Comparison of ENCODE assay signal across 12 mouse cellular contexts in genomic region chr2:113866155-113866554, GRCm38 (mm10). TPM values are rescaled to one million over a fixed set of nuclear protein-coding genes. Genes with fewer than 3 reads are reported as not detected.
DNase-seq lines count a peak whose midpoint lies in the region; ATAC-seq and TF ChIP-seq lines count a peak whose summit lies in the region.
"Had no signal": no experiment of that assay in that cellular context is flagged by ENCODE, and none has a peak within 500 bp of the region (broad histone marks: within the 10 kb centered on the region; RNA-seq: fewer than 3 reads in every experiment).

No protein-coding gene starts in this region.

- H3K9ac ChIP-seq in kidney, postnatal 0 days (ENCODE audit: low read depth, low read length): no peak overlapping the region
- H3K9ac ChIP-seq in kidney, embryonic 16.5 days (replicated peaks; ENCODE audit: low read length): no peak overlapping the region
- H3K9ac ChIP-seq: heart, embryonic 13.5 days; stomach, embryonic 15.5 days had no signal

- H3K36me3 ChIP-seq in kidney, postnatal 0 days (ENCODE audit: insufficient read depth, low read length): no peaks in the 10 kb centered on the region
- H3K36me3 ChIP-seq in kidney, embryonic 16.5 days (ENCODE audit: insufficient read depth, low read length): no peaks in the 10 kb centered on the region
- H3K36me3 ChIP-seq: heart, embryonic 13.5 days; stomach, embryonic 15.5 days had no signal

- ATAC-seq in kidney, postnatal 0 days (replicated peaks; ENCODE audit: low FRiP score, low read depth): no peak
- ATAC-seq in kidney, embryonic 16.5 days (ENCODE audit: low FRiP score, low TSS enrichment): no peak
- peak; percentile 62; the same call in 1 of the 2 replicates for ATAC-seq in common myeloid progenitor, adult 5-6 weeks (replicated peaks; ENCODE audit: low read depth, poor library complexity, severe bottlenecking)

- no peak overlapping the region for H3K4me3 ChIP-seq in kidney, postnatal 0 days (replicated peaks; ENCODE audit: low read depth, low read length)
- H3K4me3 ChIP-seq in kidney, embryonic 16.5 days (ENCODE audit: low read length): no peak overlapping the region
- H3K4me3 ChIP-seq: heart, embryonic 13.5 days; stomach, embryonic 15.5 days had no signal

- peak; percentile 68 for TF ChIP-seq CTCF in kidney, postnatal 0 days (IDR thresholded peaks at IDR 0.05; ENCODE audit: low read depth)

- H3K27me3 ChIP-seq in kidney, postnatal 0 days (ENCODE audit: insufficient read depth, low read length): no peaks in the 10 kb centered on the region
- no peaks in the 10 kb centered on the region for H3K27me3 ChIP-seq in kidney, embryonic 16.5 days (ENCODE audit: insufficient read depth, low read length)
- H3K27me3 ChIP-seq: heart, embryonic 13.5 days; stomach, embryonic 15.5 days had no signal

- peak; percentile 20 for DNase-seq in embryo, embryonic 11 days
- DNase-seq in embryo, embryonic 9.5 days (ENCODE audit: extremely low spot score): no peak
- peak; percentile 59 for DNase-seq in kidney, postnatal 0 days (ENCODE audit: low spot score)
- DNase-seq in 416B (ENCODE audit: low read depth): peak; percentile 61
- no peak for DNase-seq in urinary bladder, adult 2 months (ENCODE audit: low spot score)
- no peak for DNase-seq in adrenal gland, adult 8-10 months
- DNase-seq: kidney, adult 2 months; right cerebral cortex, adult 18-20 months had no signal

- WGBS in kidney, postnatal 0 days: 14% methylated on average over 2 of the region's 2 CpGs
- WGBS in kidney, embryonic 16.5 days: 32% methylated on average over 2 of the region's 2 CpGs

- no peak overlapping the region for H3K27ac ChIP-seq in kidney, postnatal 0 days
- H3K27ac ChIP-seq in kidney, embryonic 16.5 days (ENCODE audit: low read length): no peak overlapping the region
- H3K27ac ChIP-seq: heart, embryonic 13.5 days; stomach, embryonic 15.5 days had no signal

- H3K4me1 ChIP-seq in kidney, postnatal 0 days (replicated peaks; ENCODE audit: insufficient read depth, low read length): no peaks in the 10 kb centered on the region
- no peaks in the 10 kb centered on the region for H3K4me1 ChIP-seq in kidney, embryonic 16.5 days (ENCODE audit: insufficient read depth, low read length)
- H3K4me1 ChIP-seq: heart, embryonic 13.5 days; stomach, embryonic 15.5 days had no signal

- H3K4me2 ChIP-seq in kidney, postnatal 0 days (ENCODE audit: low read length): no peak overlapping the region
- H3K4me2 ChIP-seq in kidney, embryonic 16.5 days (replicated peaks; ENCODE audit: low read depth, low read length): no peak overlapping the region
- H3K4me2 ChIP-seq: heart, embryonic 13.5 days; stomach, embryonic 15.5 days had no signal

- no peaks in the 10 kb centered on the region for H3K9me3 ChIP-seq in kidney, postnatal 0 days (replicated peaks; ENCODE audit: low read length)
- H3K9me3 ChIP-seq in kidney, embryonic 16.5 days (ENCODE audit: low read length): no peaks in the 10 kb centered on the region
- H3K9me3 ChIP-seq: heart, embryonic 13.5 days; stomach, embryonic 15.5 days had no signal

RNA-seq across cellular contexts. Expression of gene Arhgap11a, which starts 17.7 kb away (rescaled TPM):
- polyA plus RNA-seq in kidney, postnatal 0 days (2015; fragmentation: Nextera tagmentation; extraction: Ambion mirVana): 11.7 and 12.5 TPM in 2 replicates
- polyA plus RNA-seq in kidney, embryonic 16.5 days (2015; fragmentation: Nextera tagmentation; extraction: Ambion mirVana): 28.3 and 31.8 TPM in 2 replicates
- 40.6 and 55.4 TPM in 2 replicates for total RNA-seq in common myeloid progenitor, adult 5-6 weeks (2017)
- polyA plus RNA-seq in urinary bladder, adult 2 months (2012; rRNA removed): 2.5 and 2.6 TPM in 2 replicates
- total RNA-seq in adrenal gland, adult 8-10 months (2022): 1 to 10 TPM; 2.1 to 2.8 (median 2.3) TPM

RNA-seq across cellular contexts. Expression of gene Scg5, which starts 37.2 kb away (rescaled TPM):
- 36.9 and 46.2 TPM in 2 replicates for polyA plus RNA-seq in kidney, postnatal 0 days (2015; fragmentation: Nextera tagmentation; extraction: Ambion mirVana)
- 6.7 and 6.8 TPM in 2 replicates for polyA plus RNA-seq in kidney, embryonic 16.5 days (2015; fragmentation: Nextera tagmentation; extraction: Ambion mirVana)
- 3.7 TPM in 1 of 2 replicates, not detected in the other for total RNA-seq in common myeloid progenitor, adult 5-6 weeks (2017)
- 1.1 and 1.2 TPM in 2 replicates for polyA plus RNA-seq in urinary bladder, adult 2 months (2012; rRNA removed)
- 10 to 100 TPM; 48.4 to 89.5 (median 64.1) TPM for total RNA-seq in adrenal gland, adult 8-10 months (2022)

Comparison
In these comparisons a context has a peak if more than half of its experiments do, and no peak if none do; other contexts are left out.
1. DNase-seq: peak in embryo, embryonic 11 days (single experiment), kidney, postnatal 0 days (single experiment) and 416B (single experiment); none in embryo, embryonic 9.5 days (single experiment), urinary bladder, adult 2 months (single experiment) and adrenal gland, adult 8-10 months (single experiment).